Comparison of ENCODE assay signal across 8 mouse cellular contexts in the genomic region with DNA sequence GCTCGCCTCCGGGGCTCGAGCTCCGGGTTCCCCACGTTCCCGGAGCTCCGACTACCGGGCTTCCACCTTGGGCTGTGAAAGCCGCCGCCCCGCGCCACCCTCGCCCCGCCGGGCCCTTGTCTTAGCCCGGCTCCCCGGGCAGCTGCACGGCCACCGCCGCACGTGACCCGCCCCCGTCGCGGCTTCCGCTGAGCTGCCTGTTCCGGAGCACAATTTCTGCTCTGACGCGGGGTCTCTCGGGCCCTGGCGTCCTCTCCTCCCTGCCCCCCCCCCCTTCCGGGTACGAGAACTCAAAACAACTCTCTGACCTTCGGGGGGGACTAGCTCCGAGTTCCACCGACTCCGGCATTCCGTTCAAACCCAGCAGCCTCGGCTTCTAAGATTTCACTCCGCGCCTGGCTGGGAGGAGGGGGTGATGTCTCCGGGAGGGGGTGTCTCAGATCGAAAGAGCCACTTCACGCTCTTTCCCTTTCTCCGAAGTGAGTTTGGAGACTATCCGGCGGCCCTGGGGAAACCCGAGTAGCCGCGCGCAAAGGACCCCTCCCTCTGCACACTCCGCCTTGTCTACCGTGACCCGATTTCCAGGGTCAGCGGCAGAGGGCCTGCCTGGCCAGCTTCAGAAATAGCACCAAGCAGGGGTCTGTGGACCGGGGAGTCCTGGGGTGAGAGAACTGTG. TPM values are rescaled to one million over a fixed set of nuclear protein-coding genes. Genes with fewer than 3 reads are reported as not detected.
DNase-seq lines count a peak whose midpoint lies in the region; ATAC-seq and TF ChIP-seq lines count a peak whose summit lies in the region.

Gene Bcor, minus strand, starts transcription at position 375 of the 676 bp plus-strand sequence.

- peaks cover 23% of the 10 kb centered on the region for H3K4me1 ChIP-seq in testis, adult 2 months (ENCODE audit: control insufficient read depth, insufficient read depth, low read length)
- peaks cover 31% of the 10 kb centered on the region for H3K4me1 ChIP-seq in embryonic facial prominence, embryonic 13.5 days
- H3K4me1 ChIP-seq in heart, embryonic 13.5 days, result peaks cover 31% of the 10 kb centered on the region
- no peaks in the 10 kb centered on the region; the same call in 1 of the 2 replicates for H3K4me1 ChIP-seq in liver, embryonic 16.5 days (ENCODE audit: control insufficient read depth, low read depth, low read length)

- DNase-seq in testis, postnatal 14 days (ENCODE audit: low spot score), result no peak
- DNase-seq in kidney, postnatal 10 days, result peak; percentile 84
- peak; percentile 70 for DNase-seq in neural tube, embryonic 10.5 days (ENCODE audit: extremely low spot score, low spot score)
- peak; percentile 75 to 87 for DNase-seq in thymus, postnatal 36 days

- TF ChIP-seq CTCF in testis, adult 2 months (IDR thresholded peaks at IDR 0.05; ENCODE audit: control insufficient read depth, insufficient read depth, insufficient replicate concordance, low read depth, low read length), result no peak

- peak within 1 kb of the TSS; percentile 67 for H3K9ac ChIP-seq in embryonic facial prominence, embryonic 13.5 days
- H3K9ac ChIP-seq in heart, embryonic 13.5 days, result peak within 1 kb of the TSS; percentile 85
- H3K9ac ChIP-seq in liver, embryonic 16.5 days (ENCODE audit: low read depth, low read length), result peak within 1 kb of the TSS; percentile 47

- H3K9me3 ChIP-seq in embryonic facial prominence, embryonic 13.5 days, result no peaks in the 10 kb centered on the region
- H3K9me3 ChIP-seq in heart, embryonic 13.5 days, result no peaks in the 10 kb centered on the region
- H3K9me3 ChIP-seq in liver, embryonic 16.5 days (replicated peaks; ENCODE audit: control insufficient read depth, low read length), result no peaks in the 10 kb centered on the region

- peak within 1 kb of the TSS; percentile 54 for H3K4me3 ChIP-seq in testis, adult 2 months (ENCODE audit: control insufficient read depth, low read depth, low read length)
- peak within 1 kb of the TSS; percentile 47 for H3K4me3 ChIP-seq in embryonic facial prominence, embryonic 13.5 days
- H3K4me3 ChIP-seq in heart, embryonic 13.5 days, result peak within 1 kb of the TSS; percentile 59
- peak within 1 kb of the TSS; percentile 52 for H3K4me3 ChIP-seq in liver, embryonic 16.5 days (ENCODE audit: low read depth, low read length)

- ATAC-seq in embryonic facial prominence, embryonic 13.5 days (ENCODE audit: insufficient number of reproducible peaks, insufficient read depth, low FRiP score, low TSS enrichment, low read depth), result peak; percentile 41; the same call in 1 of the 2 replicates
- ATAC-seq in heart, embryonic 13.5 days (ENCODE audit: extremely low read depth, insufficient number of reproducible peaks, low FRiP score, low TSS enrichment), result no peak
- peak; percentile 47 for ATAC-seq in liver, embryonic 16.5 days (ENCODE audit: low read depth)

- H3K36me3 ChIP-seq in testis, adult 2 months (ENCODE audit: control insufficient read depth, insufficient read depth, low read length), result no peaks in the 10 kb centered on the region
- H3K36me3 ChIP-seq in embryonic facial prominence, embryonic 13.5 days, result no peaks in the 10 kb centered on the region
- no peaks in the 10 kb centered on the region for H3K36me3 ChIP-seq in heart, embryonic 13.5 days
- no peaks in the 10 kb centered on the region for H3K36me3 ChIP-seq in liver, embryonic 16.5 days (ENCODE audit: control insufficient read depth, insufficient read depth)

- TF ChIP-seq POLR2A in testis, adult 2 months (IDR thresholded peaks at IDR 0.05; ENCODE audit: control insufficient read depth, low read depth, low read length), result no peak

- no peaks in the 10 kb centered on the region for H3K27me3 ChIP-seq in testis, adult 2 months (ENCODE audit: control insufficient read depth, insufficient read depth, low read length)
- H3K27me3 ChIP-seq in embryonic facial prominence, embryonic 13.5 days, result peaks cover 57% of the 10 kb centered on the region
- H3K27me3 ChIP-seq in heart, embryonic 13.5 days (replicated peaks), result peaks cover 59% of the 10 kb centered on the region
- H3K27me3 ChIP-seq in liver, embryonic 16.5 days (ENCODE audit: control insufficient read depth, insufficient read depth, low read depth, low read length), result peaks cover 57% of the 10 kb centered on the region

- 4% methylated on average over 53 of the region's 56 CpGs for WGBS in embryonic facial prominence, embryonic 13.5 days
- 2% methylated on average over 55 of the region's 56 CpGs for WGBS in heart, embryonic 13.5 days
- WGBS in liver, embryonic 16.5 days (ENCODE audit: insufficient replicate concordance), result 5% methylated on average over 36 of the region's 56 CpGs

- H3K4me2 ChIP-seq in embryonic facial prominence, embryonic 13.5 days, result peak within 1 kb of the TSS; percentile 63
- H3K4me2 ChIP-seq in heart, embryonic 13.5 days, result peak within 1 kb of the TSS; percentile 69
- peak within 1 kb of the TSS; percentile 42 for H3K4me2 ChIP-seq in liver, embryonic 16.5 days (ENCODE audit: low read depth, low read length)

- H3K27ac ChIP-seq in testis, adult 2 months (ENCODE audit: control insufficient read depth, insufficient read depth, low read depth, low read length), result no peak within 1 kb of the TSS
- H3K27ac ChIP-seq in embryonic facial prominence, embryonic 13.5 days, result peak within 1 kb of the TSS; percentile 89
- H3K27ac ChIP-seq in heart, embryonic 13.5 days (replicated peaks), result peak within 1 kb of the TSS; percentile 91
- H3K27ac ChIP-seq in liver, embryonic 16.5 days (ENCODE audit: low read length), result peak within 1 kb of the TSS; percentile 48

RNA-seq across cellular contexts. Expression of gene Bcor, which starts in this region (rescaled TPM):
- 0.65 and 0.72 TPM in 2 replicates for polyA plus RNA-seq in testis, adult 2 months (2012; rRNA removed)
- polyA plus RNA-seq in embryonic facial prominence, embryonic 13.5 days (2015; fragmentation: Nextera tagmentation; extraction: Ambion mirVana), result 16.7 and 17.4 TPM in 2 replicates
- polyA plus RNA-seq in heart, embryonic 13.5 days (2015; fragmentation: Nextera tagmentation; extraction: Ambion mirVana), result 14.2 and 14.5 TPM in 2 replicates
- polyA plus RNA-seq in liver, embryonic 16.5 days (2015; fragmentation: Nextera tagmentation; extraction: Ambion mirVana), result 4.5 and 4.9 TPM in 2 replicates
